Mouse (Mus musculus): ENCODE measurements around the gene Foxb1. TPM values are rescaled to one million over a fixed set of nuclear protein-coding genes. Genes with fewer than 3 reads are reported as not detected.

Foxb1 gene
- polyA plus RNA-seq, 1 experiment from 2014 or later, result not detected

- ATAC-seq (ENCODE audit: borderline replicate concordance, extremely low read depth, low FRiP score, low TSS enrichment), result no peak
- no peak overlapping the region for H3K4me3 ChIP-seq
- H3K9ac ChIP-seq, result no peak overlapping the region
- H3K4me1 ChIP-seq, result peaks cover 16% of the 10 kb centered on the region; the same call in 1 of the 2 replicates
- WGBS, result 1% methylated on average over 42 of the region's 42 CpGs
- H3K36me3 ChIP-seq, result no peaks in the 10 kb centered on the region
- H3K4me2 ChIP-seq, result no peak overlapping the region
- H3K9me3 ChIP-seq, result no peaks in the 10 kb centered on the region
- peaks cover 100% of the 10 kb centered on the region for H3K27me3 ChIP-seq
- H3K27ac ChIP-seq, result no peak overlapping the region
These were observed 4.1 kb upstream of the Foxb1 start for GRCm38 (mm10) chr9:69764586-69765482.

DNA sequence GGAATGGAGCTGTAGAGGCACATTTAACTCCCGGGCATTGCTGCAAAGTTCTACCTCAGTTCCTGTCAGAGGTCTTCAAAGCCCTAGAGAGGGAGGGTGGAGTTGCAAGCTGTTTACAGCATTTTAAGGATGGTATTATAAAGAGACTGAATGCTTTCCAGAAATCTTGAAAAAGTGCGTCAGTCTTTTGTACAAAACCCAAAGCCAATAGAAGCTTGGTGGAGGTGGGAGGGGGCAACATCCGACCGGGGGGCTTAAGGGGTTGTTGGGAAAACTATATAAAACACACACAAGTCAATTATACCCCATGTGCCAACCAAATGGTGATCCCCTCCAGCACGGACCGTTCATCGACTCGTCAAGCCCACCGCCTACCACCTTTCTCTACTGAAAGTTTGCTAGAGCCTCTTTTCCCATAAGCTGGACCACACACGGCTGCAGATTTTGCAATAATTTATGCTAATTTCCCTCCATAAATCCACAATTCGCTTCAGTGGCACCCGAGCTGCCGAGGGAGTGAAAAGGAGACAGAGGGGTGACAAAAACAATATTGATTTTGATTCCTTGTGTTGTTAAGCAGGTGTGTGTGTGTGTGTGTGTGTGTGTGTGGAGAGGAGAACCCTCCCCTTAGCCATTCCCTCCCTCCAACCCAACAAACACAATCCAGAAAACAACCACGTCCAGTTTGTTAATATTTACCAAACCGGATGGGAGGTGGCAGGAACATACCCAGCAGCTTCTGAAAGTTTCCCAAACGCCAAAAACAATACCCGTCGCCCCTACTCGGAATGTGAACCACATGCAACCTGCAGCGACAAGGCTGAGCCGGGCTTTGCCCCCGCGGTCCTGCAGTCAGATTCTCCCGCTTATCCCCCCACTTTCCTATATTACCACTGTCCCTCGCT is 3.2 kb upstream of the Foxb1 start:
- Histone ChIP-seq H3K9ac (no peak overlapping the region), H3K36me3 (no peaks in the 10 kb centered on the region), H3K4me2 (no peak overlapping the region), H3K4me3 (no peak overlapping the region), H3K9me3 (no peaks in the 10 kb centered on the region), H3K4me1 (peaks cover 25% of the 10 kb centered on the region; the same call in 1 of the 2 replicates), H3K27ac (no peak overlapping the region), H3K27me3 (peaks cover 100% of the 10 kb centered on the region)
- 1% methylated on average over 25 of the region's 25 CpGs for WGBS
- no peak for ATAC-seq (ENCODE audit: borderline replicate concordance, extremely low read depth, low FRiP score, low TSS enrichment)

- H3K27ac ChIP-seq, result no peak overlapping the region
- no peak overlapping the region for H3K4me2 ChIP-seq
- WGBS, result under 1% methylated on average over 14 of the region's 14 CpGs
- H3K4me3 ChIP-seq, result no peak overlapping the region
- H3K9ac ChIP-seq, result no peak overlapping the region
- no peaks in the 10 kb centered on the region for H3K9me3 ChIP-seq
- peaks cover 26% of the 10 kb centered on the region; the same call in 1 of the 2 replicates for H3K4me1 ChIP-seq
- no peaks in the 10 kb centered on the region for H3K36me3 ChIP-seq
- peaks cover 100% of the 10 kb centered on the region for H3K27me3 ChIP-seq
- no peak for ATAC-seq (ENCODE audit: borderline replicate concordance, extremely low read depth, low FRiP score, low TSS enrichment)
These were observed 2.0 kb upstream of the Foxb1 start for GRCm38 (mm10) chr9:69762703-69763102.

- ATAC-seq (ENCODE audit: borderline replicate concordance, extremely low read depth, low FRiP score, low TSS enrichment), result no peak
- Histone ChIP-seq H3K4me1 (peaks cover 26% of the 10 kb centered on the region; the same call in 1 of the 2 replicates), H3K9me3 (no peaks in the 10 kb centered on the region), H3K36me3 (no peaks in the 10 kb centered on the region), H3K4me3 (no peak overlapping the region), H3K27me3 (peaks cover 100% of the 10 kb centered on the region), H3K4me2 (no peak overlapping the region), H3K9ac (no peak overlapping the region), H3K27ac (no peak overlapping the region)
- under 1% methylated on average over 12 of the region's 12 CpGs for WGBS
These were observed 1.5 kb upstream of the Foxb1 start for GRCm38 (mm10) chr9:69762221-69762620.

DNA sequence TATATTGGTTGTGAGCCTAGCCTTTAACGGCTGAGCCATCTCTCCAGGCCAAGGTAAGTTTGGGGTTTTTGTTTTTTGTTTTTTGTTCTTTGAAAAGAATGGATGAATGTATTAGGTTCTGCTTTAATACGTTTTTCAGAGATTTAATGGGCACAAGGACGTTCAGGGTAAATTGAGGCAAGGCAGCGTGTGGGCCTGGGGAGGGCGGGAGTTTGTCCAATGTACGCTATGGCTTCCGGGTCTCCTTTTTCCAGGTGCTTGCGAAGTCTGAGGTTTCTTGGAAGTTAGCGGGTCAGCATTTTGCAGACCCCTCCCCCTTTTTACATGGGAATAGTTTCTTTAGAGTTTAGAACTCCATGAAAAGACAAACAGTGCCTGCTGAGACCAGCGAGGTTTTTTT is 829 bp upstream of the Foxb1 start:
- H3K4me2 ChIP-seq, result no peak overlapping the region
- no peak for ATAC-seq (ENCODE audit: borderline replicate concordance, extremely low read depth, low FRiP score, low TSS enrichment)
- H3K9me3 ChIP-seq, result no peaks in the 10 kb centered on the region
- H3K9ac ChIP-seq, result no peak overlapping the region
- no peak overlapping the region for H3K27ac ChIP-seq
- peaks cover 100% of the 10 kb centered on the region for H3K27me3 ChIP-seq
- H3K36me3 ChIP-seq, result no peaks in the 10 kb centered on the region
- WGBS, result 3% methylated on average over 10 of the region's 10 CpGs
- H3K4me1 ChIP-seq, result peaks cover 26% of the 10 kb centered on the region; the same call in 1 of the 2 replicates
- no peak overlapping the region for H3K4me3 ChIP-seq

- Histone ChIP-seq H3K4me2 (peak overlapping the region; percentile 14; the same call in 1 of the 2 replicates), H3K27me3 (peaks cover 100% of the 10 kb centered on the region), H3K4me1 (peaks cover 26% of the 10 kb centered on the region; the same call in 1 of the 2 replicates), H3K36me3 (no peaks in the 10 kb centered on the region), H3K9ac (no peak overlapping the region), H3K27ac (no peak overlapping the region), H3K4me3 (no peak overlapping the region), H3K9me3 (no peaks in the 10 kb centered on the region)
- WGBS, result under 1% methylated on average over 44 of the region's 44 CpGs
- ATAC-seq (ENCODE audit: borderline replicate concordance, extremely low read depth, low FRiP score, low TSS enrichment), result no peak
These were observed 969 bp downstream of the Foxb1 start for GRCm38 (mm10) chr9:69759721-69760221.

DNA sequence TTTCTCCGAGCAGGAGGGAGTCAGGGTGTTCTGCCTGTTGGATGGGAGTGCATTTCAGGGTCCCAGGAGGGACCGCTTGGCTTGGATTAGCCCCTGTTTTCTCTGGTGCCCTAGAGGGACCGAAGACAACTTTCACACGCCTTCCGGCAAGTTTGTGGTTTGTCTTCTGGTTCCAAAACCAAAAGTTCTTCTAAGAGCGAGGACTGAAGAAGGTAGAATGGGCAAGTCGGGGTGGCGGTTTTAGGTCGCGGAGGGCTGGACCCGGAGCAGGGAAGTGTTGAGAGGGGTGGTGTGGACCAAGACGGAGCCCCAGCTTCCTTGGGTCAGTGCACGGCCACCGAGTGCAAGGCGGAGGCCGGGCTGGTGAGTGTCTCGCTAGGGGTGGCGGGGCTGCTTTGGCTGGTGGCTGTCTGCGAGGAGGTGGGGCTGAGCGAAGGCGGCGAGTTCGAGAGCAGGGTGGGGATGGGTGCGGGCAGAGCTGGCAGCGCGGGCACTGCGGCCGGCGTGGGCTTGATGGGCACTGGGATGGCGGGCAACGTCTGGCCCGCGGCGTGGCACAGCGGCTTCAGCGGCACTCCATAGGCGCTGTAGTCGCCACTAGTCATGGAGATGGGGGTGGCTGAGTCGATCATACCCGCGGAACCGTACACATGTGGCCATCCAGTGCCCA is 1.7 kb downstream of the Foxb1 start:
- Histone ChIP-seq H3K9me3 (no peaks in the 10 kb centered on the region), H3K9ac (no peak overlapping the region), H3K4me1 (peaks cover 26% of the 10 kb centered on the region; the same call in 1 of the 2 replicates), H3K4me2 (peak overlapping the region; percentile 14; the same call in 1 of the 2 replicates), H3K27ac (no peak overlapping the region), H3K27me3 (peaks cover 100% of the 10 kb centered on the region), H3K36me3 (no peaks in the 10 kb centered on the region), H3K4me3 (0 out of 2 replicates have a peak overlapping the region, but pooled peaks have one; percentile 5)
- no peak for ATAC-seq (ENCODE audit: borderline replicate concordance, extremely low read depth, low FRiP score, low TSS enrichment)
- under 1% methylated on average over 42 of the region's 42 CpGs for WGBS

DNA sequence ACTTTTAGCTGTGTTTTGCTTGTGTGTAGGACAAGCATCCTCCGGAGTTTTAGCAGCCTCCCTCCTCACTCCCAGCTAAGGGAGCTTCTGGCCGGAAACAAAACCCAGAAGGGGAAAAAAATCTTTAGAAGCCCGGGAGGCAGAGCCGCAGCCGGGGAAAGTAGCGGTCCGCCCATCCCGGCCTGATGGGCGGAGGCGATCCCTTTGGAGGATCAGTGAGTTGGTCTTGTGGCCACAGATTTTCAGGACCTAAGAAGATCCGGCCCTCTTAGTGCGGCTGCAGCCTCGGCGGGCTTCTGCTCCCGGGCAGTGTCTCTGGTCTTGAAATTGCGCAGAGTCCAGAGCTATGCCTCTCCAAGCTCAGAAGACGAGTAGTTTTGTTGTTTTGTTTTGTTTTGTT is 2.2 kb downstream of the Foxb1 start:
- H3K4me3 ChIP-seq, result no peak overlapping the region
- peak overlapping the region; percentile 14; the same call in 1 of the 2 replicates for H3K4me2 ChIP-seq
- no peaks in the 10 kb centered on the region for H3K9me3 ChIP-seq
- no peak overlapping the region for H3K27ac ChIP-seq
- no peak overlapping the region for H3K9ac ChIP-seq
- H3K36me3 ChIP-seq, result no peaks in the 10 kb centered on the region
- peaks cover 26% of the 10 kb centered on the region; the same call in 1 of the 2 replicates for H3K4me1 ChIP-seq
- WGBS, result under 1% methylated on average over 17 of the region's 17 CpGs
- no peak for ATAC-seq (ENCODE audit: borderline replicate concordance, extremely low read depth, low FRiP score, low TSS enrichment)
- H3K27me3 ChIP-seq, result peaks cover 100% of the 10 kb centered on the region

DNA sequence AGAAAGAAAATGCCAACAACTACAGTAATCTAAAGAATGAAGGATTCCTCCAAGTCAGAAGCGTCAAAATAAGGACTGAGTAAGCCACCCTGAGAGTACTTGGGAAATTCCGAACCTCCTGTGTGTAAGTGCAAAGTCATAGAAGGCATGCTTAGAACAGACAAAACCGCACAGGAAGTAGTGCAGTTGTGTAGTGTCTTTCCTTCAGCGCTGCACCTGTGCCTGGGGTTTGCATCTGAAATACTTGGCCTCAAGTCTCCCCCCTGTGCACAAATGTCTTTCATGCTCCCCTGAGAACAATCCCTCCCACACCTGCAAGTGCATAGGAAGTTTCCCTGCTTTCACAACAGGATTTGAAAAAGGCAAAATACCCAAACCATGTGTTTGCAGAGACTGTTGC is 3.5 kb downstream of the Foxb1 start:
- H3K4me3 ChIP-seq, result no peak overlapping the region
- H3K4me1 ChIP-seq, result peaks cover 22% of the 10 kb centered on the region; the same call in 1 of the 2 replicates
- H3K9ac ChIP-seq, result no peak overlapping the region
- peaks cover 100% of the 10 kb centered on the region for H3K27me3 ChIP-seq
- H3K9me3 ChIP-seq, result no peaks in the 10 kb centered on the region
- ATAC-seq (ENCODE audit: borderline replicate concordance, extremely low read depth, low FRiP score, low TSS enrichment), result no peak
- H3K4me2 ChIP-seq, result no peak overlapping the region
- H3K36me3 ChIP-seq, result no peaks in the 10 kb centered on the region
- WGBS, result 11% methylated on average over 4 of the region's 4 CpGs
- H3K27ac ChIP-seq, result no peak overlapping the region

DNA sequence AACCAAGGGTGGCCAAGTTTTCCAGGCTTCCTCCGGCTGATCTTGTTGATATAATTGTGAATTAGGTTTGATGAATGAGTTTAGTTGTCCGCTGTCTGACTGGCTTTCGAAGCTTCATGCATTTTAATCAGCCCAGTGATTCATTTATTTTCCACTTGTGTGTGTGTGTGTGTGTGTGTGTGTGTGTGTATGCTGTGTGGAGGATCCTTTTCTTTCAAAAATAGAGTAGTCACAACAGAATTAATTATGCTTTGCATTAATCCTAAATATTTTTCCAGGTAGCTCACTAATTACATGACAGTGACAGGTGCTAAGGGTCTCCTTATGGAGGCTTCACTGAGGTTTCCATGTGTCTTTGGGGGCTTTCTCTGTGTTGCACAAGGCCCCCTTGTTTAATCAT is 4.3 kb downstream of the Foxb1 start:
- Histone ChIP-seq H3K9me3 (no peaks in the 10 kb centered on the region), H3K9ac (no peak overlapping the region)
- WGBS, result 15% methylated on average over 3 of the region's 3 CpGs

DNA sequence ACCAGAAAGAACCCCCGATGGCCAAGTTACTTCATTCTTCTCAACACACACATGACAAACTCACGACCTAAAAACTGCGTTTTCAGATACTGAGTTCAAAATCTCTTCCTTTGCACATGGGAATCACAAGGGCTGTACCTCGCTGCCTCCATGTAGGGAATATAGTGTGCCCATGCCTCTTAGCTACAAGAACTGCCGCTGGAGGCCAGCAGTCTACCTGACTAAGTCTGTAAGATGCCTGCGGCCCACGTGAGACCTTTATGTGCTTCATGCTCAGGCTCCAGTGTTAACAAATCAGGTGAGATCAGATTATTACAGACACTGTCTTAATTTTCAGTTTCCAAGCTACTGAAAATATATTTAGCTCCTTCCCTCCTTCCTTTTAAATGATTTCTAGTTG is 4.7 kb downstream of the Foxb1 start:
- H3K27me3 ChIP-seq, result peaks cover 93% of the 10 kb centered on the region
- H3K27ac ChIP-seq, result no peak overlapping the region
- 28% methylated on average over 7 of the region's 7 CpGs for WGBS
- no peak for ATAC-seq (ENCODE audit: borderline replicate concordance, extremely low read depth, low FRiP score, low TSS enrichment)
- H3K36me3 ChIP-seq, result no peaks in the 10 kb centered on the region
- peaks cover 22% of the 10 kb centered on the region; the same call in 1 of the 2 replicates for H3K4me1 ChIP-seq
- H3K4me2 ChIP-seq, result no peak overlapping the region
- H3K9me3 ChIP-seq, result no peaks in the 10 kb centered on the region
- no peak overlapping the region for H3K4me3 ChIP-seq
- H3K9ac ChIP-seq, result no peak overlapping the region

More for the DNA sequence above, 4.3 kb downstream of the Foxb1 start:
- Histone ChIP-seq H3K4me1 (peaks cover 22% of the 10 kb centered on the region; the same call in 1 of the 2 replicates), H3K4me3 (no peak overlapping the region), H3K36me3 (no peaks in the 10 kb centered on the region), H3K4me2 (no peak overlapping the region), H3K27ac (no peak overlapping the region), H3K27me3 (peaks cover 98% of the 10 kb centered on the region)
- no peak for ATAC-seq (ENCODE audit: borderline replicate concordance, extremely low read depth, low FRiP score, low TSS enrichment)
